Mouse (Mus musculus) thymus, adult 2 months (tissue): ENCODE results near the gene Nrsn2.

Source experiments
- CTCF ChIP-seq: fragments of 200-500 bp; IDR thresholded peaks from 2 replicates; pipeline ENCODE4 v1.5.1; 2012; ENCODE audit warnings: mild to moderate bottlenecking, control low read depth, low read length, moderate library complexity, borderline replicate concordance; ENCODE audit not compliant: control insufficient read depth, poor library complexity, insufficient read depth; ENCODE audit errors: extremely low read depth
- POLR2A ChIP-seq: fragments of 200-500 bp; IDR thresholded peaks from 2 replicates; pipeline ENCODE4 v1.6.1; 2012; ENCODE audit warnings: mild to moderate bottlenecking, low read length, control low read depth, moderate library complexity; ENCODE audit not compliant: control insufficient read depth, poor library complexity, insufficient read depth; ENCODE audit errors: extremely low read depth

GRCm38 (mm10) chr2:152396110-152397003 lies 19.9 kb upstream of the Nrsn2 start:
- TF ChIP-seq POLR2A = no peak
- TF ChIP-seq CTCF = 0 out of 2 replicates have a peak, but pooled peaks have one; percentile 31
